Mouse (Mus musculus) liver, embryonic 13.5 days (tissue): Measurements from ENCODE around the gene Fbxl15. TPM values are rescaled to one million over a fixed set of nuclear protein-coding genes. Genes with fewer than 3 reads are reported as not detected.

Experiments used
- ATAC-seq: fragments of 200-750 bp; cut with Nextera tagmentation; 2 replicates; pipeline ENCODE4 v1.8.0; 2017; ENCODE audit warnings: low read depth, mild to moderate bottlenecking, moderate number of reproducible peaks, moderate library complexity
- DNase-seq: peaks from one replicate; pipeline ENCODE4 v3.0.0; 2022
- H3K27ac ChIP-seq: fragments of 300-500 bp; sonication (generic); 2 replicates; pipeline ENCODE4 v1.5.1; 2015; ENCODE audit warnings: moderate library complexity, mild to moderate bottlenecking, inconsistent platforms
- H3K27me3 ChIP-seq: fragments of 300-500 bp; sonication (generic); 2 replicates; pipeline ENCODE4 v1.6.1; 2015; ENCODE audit warnings: mild to moderate bottlenecking, inconsistent platforms
- H3K36me3 ChIP-seq: fragments of 300-500 bp; sonication (generic); 2 replicates; pipeline ENCODE4 v1.6.1; 2015; ENCODE audit warnings: mild to moderate bottlenecking, inconsistent platforms
- H3K4me1 ChIP-seq: fragments of 300-500 bp; sonication (generic); replicated peaks from 2 replicates; pipeline ENCODE4 v1.6.1; 2015; ENCODE audit warnings: inconsistent platforms
- H3K4me2 ChIP-seq: fragments of 300-500 bp; sonication (generic); 2 replicates; pipeline ENCODE4 v1.6.1; 2015; ENCODE audit warnings: inconsistent platforms, mild to moderate bottlenecking, moderate library complexity
- H3K4me3 ChIP-seq: fragments of 300-500 bp; sonication (generic); replicated peaks from 2 replicates; pipeline ENCODE4 v1.5.1; 2015; ENCODE audit warnings: mild to moderate bottlenecking, inconsistent platforms
- H3K9ac ChIP-seq: fragments of 300-500 bp; sonication (generic); 2 replicates; pipeline ENCODE4 v1.6.1; 2015; ENCODE audit warnings: mild to moderate bottlenecking, inconsistent platforms
- H3K9me3 ChIP-seq: fragments of 300-500 bp; sonication (generic); replicated peaks from 2 replicates; pipeline ENCODE4 v1.6.1; 2016; ENCODE audit warnings: inconsistent platforms
- WGBS: fragments of 180-500 bp; shearing (Covaris S2); methylation state at CpG from one replicate; pipeline ENCODE4 v1.1.7; 2015; ENCODE audit not compliant: insufficient replicate concordance; 5-methylcytosine and 5-hydroxymethylcytosine counted together
- polyA plus RNA-seq: library from polyadenylated mRNA; unstranded; fragments of >200 nt; fragmentation: Nextera tagmentation; extraction: Ambion mirVana; gene quantifications from 2 replicates; pipeline ENCODE4 v1.2.1, GENCODE M21; 2015

Gene Fbxl15
- polyA plus RNA-seq, 1 experiment from 2014 or later: 11.2 TPM

DNA sequence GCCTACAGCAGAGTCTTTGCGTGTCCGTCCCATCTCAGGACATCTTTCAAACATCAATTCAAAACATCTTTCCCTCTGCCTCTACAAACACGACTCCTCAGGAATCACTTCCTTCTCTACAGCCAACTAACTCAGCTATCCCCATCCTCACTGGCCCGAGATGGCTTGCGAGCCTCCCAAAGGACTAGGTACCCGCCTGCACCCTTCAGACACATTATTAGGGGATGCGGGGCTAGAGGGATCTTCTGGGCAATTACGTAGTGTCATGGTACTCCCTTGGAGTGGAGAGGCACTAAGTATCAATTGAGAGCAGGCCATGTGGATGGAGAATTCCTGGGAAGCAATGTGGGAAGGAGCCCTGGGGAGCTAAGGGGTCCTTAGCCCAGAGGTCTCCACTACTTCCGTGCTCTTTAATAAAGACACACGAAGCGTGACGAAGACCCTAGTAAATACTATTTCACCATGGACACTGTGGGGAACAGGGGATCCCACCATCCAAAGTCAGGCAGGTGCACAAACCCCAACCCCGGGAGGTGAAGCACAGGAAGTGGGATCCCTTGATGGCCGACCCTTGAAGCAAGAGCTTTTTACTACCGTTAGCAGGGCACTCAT lies 9.8 kb downstream of the Fbxl15 start:
- ATAC-seq (no peak), DNase-seq (no peak)
- no peaks in the 10 kb centered on the region for H3K27me3 ChIP-seq
- peak overlapping the region; percentile 65 for H3K27ac ChIP-seq
- no peaks in the 10 kb centered on the region for H3K9me3 ChIP-seq
- H3K4me1 ChIP-seq: peaks cover 48% of the 10 kb centered on the region
- 37% methylated on average over 15 of the region's 15 CpGs for WGBS
- H3K36me3 ChIP-seq: no peaks in the 10 kb centered on the region
- peak overlapping the region; percentile 77 for H3K9ac ChIP-seq
- peak overlapping the region; percentile 79 for H3K4me2 ChIP-seq
- H3K4me3 ChIP-seq: peak overlapping the region; percentile 69

DNA sequence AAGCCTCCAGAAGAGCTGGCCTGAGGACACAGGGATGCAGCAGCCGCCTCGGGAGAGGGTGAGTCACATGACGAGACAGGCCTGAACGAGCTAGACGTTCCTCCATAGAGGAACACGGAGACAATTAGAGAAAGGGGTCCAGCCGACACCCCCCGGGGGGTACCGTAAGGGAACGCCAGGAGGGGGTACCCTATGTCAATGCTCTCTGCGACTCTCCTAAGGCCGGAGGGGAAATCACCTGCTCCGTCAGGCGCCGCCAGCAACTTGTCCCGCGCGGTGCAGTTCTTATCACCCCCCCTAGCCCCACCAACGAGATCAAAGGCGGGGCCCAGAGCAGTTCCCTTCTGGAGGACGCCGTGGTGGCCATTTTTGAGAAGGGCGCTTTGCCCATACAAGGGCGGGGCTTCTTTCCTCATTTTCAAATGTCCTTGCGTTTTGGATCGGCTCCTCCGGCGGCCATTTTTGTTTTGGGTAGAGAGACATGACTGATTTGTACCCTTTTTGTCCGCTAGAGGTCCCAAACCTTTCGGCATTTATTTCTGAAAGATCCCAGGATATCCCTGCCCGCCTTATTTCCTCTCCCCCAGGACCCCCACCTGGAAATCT lies 10.4 kb downstream of the Fbxl15 start, which contains the start of gene Cuedc2:
Gene Cuedc2, minus strand, starts transcription at position 372 of the 606 bp plus-strand sequence.
- Histone ChIP-seq H3K27me3 (no peaks in the 10 kb centered on the region), H3K4me2 (peak within 1 kb of the TSS; percentile 79), H3K27ac (peak within 1 kb of the TSS; percentile 77), H3K9me3 (no peaks in the 10 kb centered on the region), H3K4me3 (peak within 1 kb of the TSS; percentile 69), H3K4me1 (peaks cover 54% of the 10 kb centered on the region), H3K36me3 (no peaks in the 10 kb centered on the region), H3K9ac (peak within 1 kb of the TSS; percentile 77)
- DNase-seq (peak; percentile 96), ATAC-seq (peak; percentile 84)
- under 1% methylated on average over 31 of the region's 31 CpGs for WGBS

DNA sequence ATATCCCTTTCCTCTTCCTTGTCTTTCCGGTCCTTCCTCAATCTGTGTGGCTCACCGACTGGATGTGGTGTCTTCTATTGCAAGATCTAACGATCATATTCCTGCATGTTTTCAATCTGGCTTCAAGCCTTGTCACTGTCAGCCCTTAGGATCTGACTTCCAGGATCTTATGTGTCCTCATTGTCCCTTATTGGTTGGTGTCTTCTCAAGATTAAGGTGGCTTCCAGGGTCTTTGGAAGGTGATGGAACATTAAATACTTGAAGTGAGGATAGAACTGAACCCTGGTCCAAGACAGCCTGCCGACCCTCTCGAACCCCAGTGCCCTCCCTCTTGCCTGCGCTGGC lies 10.9 kb downstream of the Fbxl15 start:
- WGBS: 19% methylated on average over 6 of the region's 6 CpGs
- no peaks in the 10 kb centered on the region for H3K9me3 ChIP-seq
- peaks cover 58% of the 10 kb centered on the region for H3K4me1 ChIP-seq
- peak overlapping the region; percentile 46 for H3K4me3 ChIP-seq
- peak overlapping the region; percentile 46 for H3K9ac ChIP-seq
- DNase-seq (no peak), ATAC-seq (peak; percentile 27)
- peak overlapping the region; percentile 79 for H3K4me2 ChIP-seq
- H3K36me3 ChIP-seq: no peaks in the 10 kb centered on the region
- H3K27me3 ChIP-seq: no peaks in the 10 kb centered on the region
- peak overlapping the region; percentile 77 for H3K27ac ChIP-seq

DNA sequence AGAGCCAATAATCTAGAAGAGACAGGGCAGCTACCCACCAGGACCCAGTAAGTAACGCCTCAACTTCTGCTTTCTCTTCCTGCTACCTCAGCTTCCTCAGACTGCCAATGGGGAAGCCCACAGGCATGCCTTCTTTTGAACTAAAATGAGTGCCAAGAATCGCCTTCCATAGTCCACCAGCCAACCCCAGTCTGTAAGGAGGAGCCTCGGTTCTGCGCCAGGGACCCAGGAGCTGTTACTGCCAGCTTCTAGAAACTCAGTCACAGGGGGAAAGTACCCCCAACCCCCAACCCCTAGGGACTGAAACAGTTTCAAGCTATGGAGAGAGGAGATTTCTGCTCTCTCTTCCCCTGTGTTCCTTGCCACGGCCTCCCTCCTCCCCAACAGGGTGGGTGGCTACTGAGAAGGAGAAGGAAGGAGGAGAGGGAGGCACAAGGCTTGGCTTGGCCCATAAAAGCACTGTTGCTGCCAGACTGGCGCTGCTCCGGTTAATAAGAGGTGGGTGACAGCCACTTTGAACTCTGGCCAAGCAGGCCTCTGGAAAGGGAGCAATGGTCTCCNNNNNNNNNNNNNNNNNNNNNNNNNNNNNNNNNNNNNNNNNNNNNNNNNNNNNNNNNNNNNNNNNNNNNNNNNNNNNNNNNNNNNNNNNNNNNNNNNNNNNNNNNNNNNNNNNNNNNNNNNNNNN lies 11.4 kb downstream of the Fbxl15 start:
- no peaks in the 10 kb centered on the region for H3K27me3 ChIP-seq
- peak overlapping the region; percentile 77 for H3K27ac ChIP-seq
- H3K4me3 ChIP-seq: peak overlapping the region; percentile 46
- WGBS: 34% methylated on average over 7 of the region's 7 CpGs
- H3K36me3 ChIP-seq: no peaks in the 10 kb centered on the region
- H3K9ac ChIP-seq: peak overlapping the region; percentile 46
- ATAC-seq (peak; percentile 0; the same call in 1 of the 2 replicates), DNase-seq (no peak)
- H3K9me3 ChIP-seq: no peaks in the 10 kb centered on the region
- peak overlapping the region; percentile 79 for H3K4me2 ChIP-seq
- H3K4me1 ChIP-seq: peaks cover 64% of the 10 kb centered on the region

DNA sequence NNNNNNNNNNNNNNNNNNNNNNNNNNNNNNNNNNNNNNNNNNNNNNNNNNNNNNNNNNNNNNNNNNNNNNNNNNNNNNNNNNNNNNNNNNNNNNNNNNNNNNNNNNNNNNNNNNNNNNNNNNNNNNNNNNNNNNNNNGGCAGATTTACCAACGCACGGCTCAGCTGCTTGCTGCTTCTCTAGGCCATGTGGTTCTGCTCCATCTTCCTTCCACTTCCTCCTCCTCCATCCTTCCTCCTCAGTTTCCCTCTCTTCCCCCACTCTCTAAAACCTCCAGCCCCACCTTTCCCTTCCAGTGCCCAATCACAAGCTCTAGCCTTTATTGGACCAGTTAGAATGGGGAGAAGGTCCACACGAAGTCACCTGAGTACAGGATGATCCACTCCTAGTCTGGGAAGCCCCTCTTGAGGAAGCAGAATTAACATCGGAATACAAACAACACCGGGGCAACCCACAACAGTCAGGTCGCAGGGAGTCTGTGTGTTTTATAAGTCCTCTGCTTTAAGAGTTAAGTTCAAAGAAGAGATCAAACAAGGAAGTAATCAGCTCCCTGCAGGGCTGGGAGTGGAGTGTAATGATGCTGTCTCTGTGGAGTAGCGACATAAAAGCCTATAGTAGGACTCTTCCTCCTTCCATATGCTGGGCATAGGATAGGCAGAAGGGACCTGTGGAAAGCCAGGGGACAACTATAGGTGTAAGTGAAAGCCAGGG lies 16.9 kb downstream of the Fbxl15 start:
- Histone ChIP-seq H3K4me3 (no peak overlapping the region), H3K4me1 (peaks cover 79% of the 10 kb centered on the region), H3K9me3 (no peaks in the 10 kb centered on the region), H3K4me2 (no peak overlapping the region), H3K36me3 (no peaks in the 10 kb centered on the region), H3K9ac (no peak overlapping the region), H3K27me3 (peaks cover 17% of the 10 kb centered on the region), H3K27ac (no peak overlapping the region)
- WGBS: 31% methylated on average over 7 of the region's 7 CpGs
- DNase-seq (no peak), ATAC-seq (no peak)

DNA sequence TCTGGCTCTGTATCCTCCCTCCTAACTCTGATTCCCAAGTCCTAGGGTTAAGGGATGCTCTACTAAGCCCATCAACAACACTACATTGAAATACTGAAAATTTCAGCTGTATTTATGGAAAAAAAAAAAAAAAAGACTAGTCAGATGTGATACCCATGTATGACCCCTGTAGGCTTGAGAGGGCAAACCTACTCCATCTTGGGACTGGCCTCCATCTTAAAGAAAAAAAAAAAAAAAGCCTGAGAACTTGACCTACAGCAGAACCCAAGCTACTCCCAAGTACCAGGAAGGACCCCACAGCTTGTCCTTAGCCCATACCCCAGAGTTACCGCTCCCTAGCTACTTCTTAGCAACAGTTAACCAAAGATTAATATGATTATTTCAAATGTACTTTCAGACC lies 19.2 kb downstream of the Fbxl15 start:
- no peak overlapping the region for H3K27ac ChIP-seq
- no peak overlapping the region for H3K9ac ChIP-seq
- H3K27me3 ChIP-seq: peaks cover 30% of the 10 kb centered on the region
- H3K4me2 ChIP-seq: no peak overlapping the region
- no peak overlapping the region for H3K4me3 ChIP-seq
- DNase-seq (no peak), ATAC-seq (no peak)
- peaks cover 68% of the 10 kb centered on the region for H3K4me1 ChIP-seq
- H3K9me3 ChIP-seq: no peaks in the 10 kb centered on the region
- 88% methylated on average over 1 of the region's 1 CpGs for WGBS
- no peaks in the 10 kb centered on the region for H3K36me3 ChIP-seq

DNA sequence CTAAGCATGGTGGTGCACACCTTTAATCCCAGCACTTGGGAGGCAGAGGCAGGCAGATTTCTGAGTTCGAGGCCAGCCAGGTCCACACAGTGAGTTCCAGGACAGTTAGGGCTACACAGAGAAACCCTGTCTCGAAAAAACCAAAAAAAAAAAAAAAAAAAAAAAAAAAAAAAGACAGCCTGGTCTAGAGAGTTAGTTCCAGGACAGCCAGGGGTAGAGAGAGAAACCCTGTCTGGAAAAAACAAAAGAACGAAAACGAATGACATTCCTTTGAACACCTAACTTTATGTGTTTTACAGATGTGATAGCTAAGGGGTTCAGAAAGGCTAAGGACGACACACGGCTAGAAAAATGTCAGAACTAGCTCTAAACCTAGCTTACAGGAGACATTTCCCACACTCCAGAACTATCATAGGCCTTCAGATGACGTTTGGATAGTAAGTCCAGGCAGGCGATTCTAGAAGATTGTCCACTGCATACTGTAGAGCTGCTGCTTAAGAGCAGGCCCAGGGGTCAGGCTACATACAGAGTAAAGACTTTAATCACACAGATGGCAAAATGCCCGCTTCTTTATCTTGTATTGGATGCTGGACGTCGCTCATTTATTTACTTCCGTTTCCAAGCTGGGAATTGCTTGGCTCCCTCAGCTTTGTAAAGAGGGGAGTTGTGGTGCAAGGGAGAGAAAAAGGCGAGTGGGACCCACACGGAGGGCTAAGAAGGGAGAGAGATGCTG lies 20.1 kb downstream of the Fbxl15 start:
- Histone ChIP-seq H3K36me3 (no peaks in the 10 kb centered on the region), H3K9ac (peak overlapping the region; percentile 73), H3K27me3 (peaks cover 30% of the 10 kb centered on the region), H3K4me2 (peak overlapping the region; percentile 89), H3K4me3 (peak overlapping the region; percentile 70), H3K4me1 (peaks cover 74% of the 10 kb centered on the region), H3K9me3 (no peaks in the 10 kb centered on the region), H3K27ac (peak overlapping the region; percentile 62)
- no peak for DNase-seq
- 29% methylated on average over 14 of the region's 14 CpGs for WGBS
- peak; percentile 13; the same call in 1 of the 2 replicates for ATAC-seq

DNA sequence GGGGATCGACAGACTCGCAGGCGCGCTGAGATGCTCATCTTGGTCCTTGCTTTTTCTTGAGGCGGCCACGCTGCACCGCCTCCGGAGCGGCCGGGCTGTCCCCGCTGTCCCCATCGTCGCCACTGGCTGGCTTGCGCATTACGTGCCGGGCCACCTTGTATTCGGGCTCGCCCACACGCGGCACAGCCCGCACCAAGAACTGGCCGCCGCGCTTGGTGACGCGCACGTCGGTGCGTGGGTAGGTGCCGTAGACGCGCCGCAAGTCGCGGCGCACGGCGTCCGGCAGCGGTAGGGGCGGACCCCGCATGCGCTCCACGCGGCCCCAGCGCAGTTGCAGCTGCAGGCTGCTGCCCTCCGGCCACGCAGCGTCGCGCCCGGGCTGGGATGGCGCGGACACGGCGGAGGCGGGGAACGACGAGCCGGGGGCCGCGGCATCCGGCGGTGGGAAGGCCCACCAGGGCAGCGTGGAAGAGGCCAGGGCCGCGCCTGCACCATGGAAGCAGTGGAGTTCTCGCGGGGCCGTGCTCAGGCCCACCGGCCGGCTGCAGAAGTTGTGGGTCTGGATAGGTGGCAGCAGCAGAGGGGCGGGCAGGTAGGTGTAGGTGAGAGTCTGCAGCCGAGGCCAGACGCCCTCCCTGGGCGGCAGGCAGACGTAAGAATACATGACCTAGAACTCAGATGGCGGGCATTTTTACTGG lies 20.9 kb downstream of the Fbxl15 start:
- ATAC-seq (peak; percentile 63), DNase-seq (no peak)
- under 1% methylated on average over 78 of the region's 78 CpGs for WGBS
- H3K4me3 ChIP-seq: peak overlapping the region; percentile 70
- H3K9me3 ChIP-seq: no peaks in the 10 kb centered on the region
- H3K4me1 ChIP-seq: peaks cover 69% of the 10 kb centered on the region
- peaks cover 30% of the 10 kb centered on the region for H3K27me3 ChIP-seq
- peak overlapping the region; percentile 62 for H3K27ac ChIP-seq
- H3K4me2 ChIP-seq: peak overlapping the region; percentile 89
- no peaks in the 10 kb centered on the region for H3K36me3 ChIP-seq
- H3K9ac ChIP-seq: peak overlapping the region; percentile 73

DNA sequence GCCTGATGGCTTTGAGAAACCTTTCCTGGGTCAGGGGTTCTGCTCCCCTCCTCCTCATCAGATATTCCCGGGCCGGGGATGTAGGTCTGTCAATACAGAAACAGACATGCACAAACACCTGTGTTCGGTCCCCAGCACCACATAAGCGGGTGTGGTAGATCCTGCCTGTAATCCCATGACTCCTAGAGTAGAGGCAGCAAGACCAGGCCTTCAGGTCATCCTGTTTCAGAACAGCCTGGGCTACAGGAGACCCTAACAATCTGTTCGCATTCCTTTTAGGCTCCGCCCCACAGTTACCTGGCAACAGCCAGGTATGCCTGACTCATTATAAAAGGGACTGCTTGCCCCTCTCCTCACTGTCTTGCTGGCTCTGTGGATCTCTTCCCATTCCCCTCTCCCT lies 21.6 kb downstream of the Fbxl15 start:
- no peak overlapping the region for H3K27ac ChIP-seq
- H3K9me3 ChIP-seq: no peaks in the 10 kb centered on the region
- ATAC-seq (no peak), DNase-seq (no peak)
- peak overlapping the region; percentile 73 for H3K9ac ChIP-seq
- peaks cover 62% of the 10 kb centered on the region for H3K4me1 ChIP-seq
- whole genome bisulfite sequencing: 48% methylated on average over 6 of the region's 6 CpGs
- peaks cover 30% of the 10 kb centered on the region for H3K27me3 ChIP-seq
- H3K36me3 ChIP-seq: no peaks in the 10 kb centered on the region
- H3K4me3 ChIP-seq: peak overlapping the region; percentile 70
- H3K4me2 ChIP-seq: peak overlapping the region; percentile 89

DNA sequence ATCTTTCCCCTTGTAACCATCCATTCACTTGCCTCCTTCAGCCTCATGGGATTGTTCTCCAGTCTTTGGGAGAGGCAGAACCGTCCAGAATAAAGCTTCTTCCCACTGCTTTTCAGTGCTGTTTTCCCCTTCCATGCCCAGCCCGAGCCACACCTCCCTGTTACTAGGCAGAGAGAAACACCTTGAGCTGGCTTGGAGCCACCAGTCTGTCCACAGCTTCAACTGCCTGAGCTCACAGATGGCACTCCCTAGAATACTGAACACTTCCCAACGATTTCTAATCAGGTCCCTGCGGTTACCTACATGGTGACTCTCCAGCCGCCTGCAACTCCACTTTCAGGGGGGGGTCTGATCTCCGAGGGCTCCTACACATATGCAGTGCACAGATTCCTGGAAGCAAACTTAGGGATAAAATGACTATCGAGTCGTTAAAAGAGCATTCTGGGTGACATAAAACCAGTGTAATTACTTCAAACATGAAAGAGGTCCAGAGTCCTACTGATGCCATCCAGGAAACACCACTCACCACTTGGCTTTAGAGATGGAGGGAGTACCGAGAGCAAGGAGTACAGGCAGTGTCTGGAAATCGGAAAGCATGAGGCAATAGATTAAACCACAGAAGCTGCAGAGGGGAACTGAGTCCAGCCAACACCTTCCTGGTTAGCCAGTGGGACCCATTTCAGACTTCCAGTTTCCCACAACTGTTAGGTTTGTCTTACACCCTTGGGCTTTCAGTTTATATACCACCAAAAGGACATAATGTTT lies 22.4 kb downstream of the Fbxl15 start, which contains the start of gene 2310034G01Rik:
Gene 2310034G01Rik, minus strand, starts transcription at position 135 of the 765 bp plus-strand sequence.
- no peak for ATAC-seq
- H3K27ac ChIP-seq: peak within 1 kb of the TSS; percentile 62; the same call in 1 of the 2 replicates

More for the DNA sequence above, 22.4 kb downstream of the Fbxl15 start, which contains the start of gene 2310034G01Rik:
- Histone ChIP-seq H3K36me3 (no peaks in the 10 kb centered on the region), H3K9me3 (no peaks in the 10 kb centered on the region), H3K4me1 (peaks cover 54% of the 10 kb centered on the region), H3K4me3 (peak within 1 kb of the TSS; percentile 70), H3K9ac (peak within 1 kb of the TSS; percentile 73), H3K27me3 (peaks cover 30% of the 10 kb centered on the region), H3K4me2 (peak within 1 kb of the TSS; percentile 89)
- no peak for DNase-seq
- WGBS: 49% methylated on average over 10 of the region's 10 CpGs
